Mouse (Mus musculus) spleen, adult 10 weeks (tissue): ENCODE results near the gene Mucl2. TPM values are rescaled to one million over a fixed set of nuclear protein-coding genes. Genes with fewer than 3 reads are reported as not detected.

Experiments
- polyA plus RNA-seq: library from polyadenylated mRNA; stranded (reverse); fragments of 350-450 nt; fragmentation: Illumina TruSeq; extraction: RNeasy Lipid Tissue Mini Kit (QIAGEN cat#74804); gene quantifications from one replicate; pipeline ENCODE4 v1.2.3, GENCODE M21; 2015; ENCODE audit warnings: low replicate concordance; ENCODE audit not compliant: insufficient read depth

The Mucl2 gene
- not detected for polyA plus RNA-seq

DNA sequence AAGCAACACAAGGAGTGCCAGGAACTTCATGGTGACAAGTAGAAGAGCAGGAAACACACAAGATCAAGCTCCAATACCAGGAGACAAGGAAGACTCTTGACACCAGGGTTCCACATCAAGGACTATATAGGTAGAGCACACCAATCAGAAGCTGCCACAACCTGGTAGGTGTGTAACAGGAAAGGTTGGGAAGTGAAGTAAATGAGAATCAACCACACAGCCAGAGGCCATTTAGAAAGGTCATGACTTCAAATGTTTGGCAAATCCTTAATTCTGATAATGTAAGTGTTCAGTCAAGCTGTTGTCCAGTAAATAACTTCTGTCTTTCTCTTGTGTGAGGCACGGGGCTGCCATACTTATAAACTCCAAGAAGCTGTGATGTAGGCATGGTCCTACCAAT lies at the start of gene Mucl2:
Gene Mucl2, minus strand, starts transcription at position 101 of the 400 bp plus-strand sequence.

Other genes starting within 250 kb of the Mucl2 start
- gene Mucl1, start 143.8 kb downstream of the Mucl2 start, polyA plus RNA-seq = not detected